Mouse (Mus musculus) splenic B cell, adult 2 months (primary cell): ENCODE measurements around the gene Rexo2.
"Not testable (repeated sequence)": the region's sequence is repeated elsewhere in the genome, so short reads cannot be mapped to it uniquely, and the experiment has no call there.

ENCODE experiments used
- DNase-seq: peaks from one replicate; pipeline ENCODE4 v3.0.0-alpha.2; 2011; ENCODE audit warnings: low read depth, low spot score
- H3K27me3 ChIP-seq: 2 replicates; pipeline ENCODE4 v1.6.1; 2012; ENCODE audit warnings: mild to moderate bottlenecking, low read length, moderate library complexity, mixed read lengths; ENCODE audit not compliant: control insufficient read depth, poor library complexity, insufficient read depth, severe bottlenecking
- H3K36me3 ChIP-seq: 2 replicates; pipeline ENCODE4 v1.6.1; 2012; ENCODE audit warnings: mild to moderate bottlenecking, low read length, moderate library complexity, mixed read lengths; ENCODE audit not compliant: control insufficient read depth, poor library complexity, insufficient read depth, severe bottlenecking

The Rexo2 gene

DNA sequence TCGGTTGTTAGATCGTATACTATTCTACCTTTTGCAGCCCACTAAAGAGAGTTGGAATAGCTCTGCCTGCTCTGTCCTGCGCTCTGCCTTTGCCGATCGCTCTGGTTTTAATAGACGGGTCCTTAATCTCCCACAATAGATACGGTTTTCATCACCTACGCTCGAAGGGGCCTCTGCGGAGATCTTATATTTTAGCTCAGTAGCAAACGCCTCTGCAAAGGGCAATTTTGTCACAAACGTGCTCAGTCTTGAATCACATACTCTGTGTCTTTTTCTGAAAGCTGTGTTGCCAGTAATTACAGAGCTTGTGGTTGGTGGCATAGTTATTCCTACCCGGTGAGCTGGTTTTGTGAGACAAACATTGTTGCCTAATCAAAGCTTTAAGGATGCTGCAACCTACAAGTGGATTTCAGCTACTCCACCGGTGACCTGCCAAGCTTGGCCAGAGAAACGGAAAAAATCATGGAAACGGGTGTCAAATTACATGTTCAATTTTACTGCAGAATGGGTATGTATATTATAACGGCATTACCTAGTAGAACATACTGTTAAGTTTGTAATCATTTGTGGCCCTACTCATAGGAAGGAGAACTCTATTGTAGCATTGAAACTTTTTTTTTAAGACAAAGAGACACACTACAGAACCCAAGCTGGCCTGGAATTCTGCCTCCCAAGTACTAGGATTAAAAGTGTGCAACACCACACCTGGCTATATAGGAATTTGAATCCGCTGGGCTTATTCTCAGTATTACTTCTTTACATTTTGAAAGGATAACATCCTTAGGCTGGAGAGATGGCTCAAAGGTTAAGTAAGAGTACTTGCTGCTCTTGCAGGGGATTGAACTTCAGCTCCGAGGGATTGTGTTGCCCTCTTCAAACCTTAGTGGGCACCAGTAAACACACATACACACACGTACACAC, 1.1 kb upstream of the Rexo2 start:
- H3K36me3 ChIP-seq = peaks cover 7% of the 10 kb centered on the region; the same call in 1 of the 2 replicates
- H3K27me3 ChIP-seq = no peaks in the 10 kb centered on the region
- DNase-seq = no peak

DNA sequence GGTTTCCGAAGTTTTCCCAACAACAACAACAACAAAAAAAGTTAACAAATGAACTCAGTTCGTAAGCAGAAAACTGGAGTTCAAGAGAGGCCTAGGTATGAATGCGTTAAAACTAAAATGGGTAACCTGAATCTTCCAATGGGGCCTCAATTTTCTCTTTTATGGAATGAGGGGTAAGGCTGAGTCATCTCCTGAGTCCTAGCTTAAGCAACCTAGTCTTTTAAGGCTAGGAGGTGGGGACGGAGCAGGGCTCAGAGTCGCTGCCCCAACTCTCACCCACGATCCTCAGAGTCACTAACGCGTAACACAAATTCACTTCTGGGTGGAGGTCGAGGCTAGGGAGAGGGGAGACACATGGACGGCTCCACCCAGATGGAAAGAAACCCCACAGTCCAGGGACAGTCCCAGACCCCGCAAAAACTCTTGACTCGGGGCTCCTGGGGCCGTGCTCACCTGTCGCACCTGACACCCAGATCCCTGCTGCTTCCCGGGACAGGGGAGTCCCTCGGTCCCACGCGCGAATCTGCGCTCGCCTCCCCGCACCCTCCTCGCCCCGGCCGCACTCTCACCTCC, 499 bp downstream of the Rexo2 start:
- H3K36me3 ChIP-seq = peaks cover 4% of the 10 kb centered on the region; the same call in 1 of the 2 replicates
- DNase-seq = no peak
- H3K27me3 ChIP-seq = no peaks in the 10 kb centered on the region

DNA sequence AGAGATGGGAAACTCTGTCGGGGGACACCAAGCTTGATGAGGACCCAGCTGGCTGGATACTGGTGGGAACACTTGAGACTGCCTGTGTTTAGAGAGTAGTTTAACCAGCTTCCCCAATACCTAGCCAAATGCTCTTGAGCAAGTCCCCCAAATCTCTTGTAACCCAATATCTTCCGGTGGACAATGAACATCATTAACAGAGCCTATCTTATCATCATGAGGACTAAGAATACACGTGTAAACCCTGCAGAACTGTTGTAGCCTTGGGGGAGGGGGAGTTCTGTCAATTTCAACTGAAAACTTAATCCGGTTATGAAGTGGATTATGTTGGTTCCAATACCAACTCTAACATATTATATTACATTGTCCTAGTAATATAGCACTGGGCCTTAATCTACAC, 1.6 kb downstream of the Rexo2 start:
- DNase-seq = no peak
- H3K27me3 ChIP-seq = no peaks in the 10 kb centered on the region
- H3K36me3 ChIP-seq = peaks cover 4% of the 10 kb centered on the region; the same call in 1 of the 2 replicates

DNA sequence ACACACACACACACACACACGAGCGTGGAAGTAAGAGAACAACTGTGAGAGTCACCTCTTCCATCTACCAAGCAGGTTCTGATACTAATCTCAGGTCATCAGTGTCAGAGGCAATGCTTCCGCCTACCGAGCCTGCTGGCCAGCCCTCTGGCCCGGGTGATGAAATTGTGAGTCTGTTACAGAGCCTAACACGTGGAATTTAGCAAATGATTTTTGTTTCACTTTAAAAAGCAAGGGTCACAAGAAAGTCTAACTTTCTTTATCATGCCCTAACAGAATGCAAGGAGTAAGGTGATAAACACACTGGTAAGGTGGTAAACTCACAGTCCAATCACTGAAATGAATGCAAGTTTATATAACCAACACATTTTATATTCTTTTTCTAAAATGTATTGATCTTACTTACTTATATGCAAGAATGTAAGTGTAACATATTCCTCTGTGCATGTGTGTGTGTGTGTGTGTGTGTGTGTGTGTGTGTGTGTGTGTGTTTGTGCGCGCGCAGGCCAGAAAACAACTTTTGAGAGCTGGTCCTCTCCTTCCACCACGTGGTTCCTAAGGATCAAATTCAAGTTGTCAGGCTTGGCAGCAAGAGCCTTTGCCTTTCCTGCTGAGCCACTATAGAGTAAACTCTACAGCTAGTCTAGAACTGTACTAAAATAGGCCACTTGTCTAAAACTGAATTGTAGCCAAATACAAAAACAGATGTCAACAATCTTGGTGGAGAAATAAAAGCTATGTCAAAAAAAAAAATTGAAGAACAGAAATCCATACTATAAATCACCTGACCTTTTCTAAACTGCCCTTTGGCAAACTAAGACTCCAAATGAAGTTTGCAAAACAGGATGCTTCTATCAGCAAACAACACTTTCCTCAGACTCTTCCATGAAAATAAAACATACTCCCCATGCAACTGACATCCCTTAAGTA, 3.9 kb downstream of the Rexo2 start:
- H3K36me3 ChIP-seq = peaks cover 4% of the 10 kb centered on the region; the same call in 1 of the 2 replicates
- no peak for DNase-seq
- no peaks in the 10 kb centered on the region for H3K27me3 ChIP-seq

DNA sequence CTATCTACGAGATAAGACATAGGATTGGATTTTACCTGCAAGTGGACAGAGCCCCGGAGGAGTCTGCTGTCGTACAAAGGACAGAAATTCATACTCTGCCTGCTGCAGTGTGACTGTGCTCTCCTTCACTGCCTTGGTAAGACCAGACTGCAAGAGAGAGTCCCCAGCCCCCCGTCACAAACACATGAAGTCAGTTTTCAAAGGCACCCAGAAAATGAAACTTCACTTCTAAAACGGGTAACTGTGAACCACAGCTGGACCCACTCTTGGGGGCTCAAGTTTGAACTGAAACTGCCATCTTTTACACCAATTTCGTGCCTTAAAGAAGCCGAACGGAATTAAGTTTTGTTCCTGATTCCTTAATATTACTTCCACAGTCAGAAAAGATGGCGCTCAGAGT, 6.1 kb downstream of the Rexo2 start:
- peaks cover 4% of the 10 kb centered on the region; the same call in 1 of the 2 replicates for H3K36me3 ChIP-seq

DNA sequence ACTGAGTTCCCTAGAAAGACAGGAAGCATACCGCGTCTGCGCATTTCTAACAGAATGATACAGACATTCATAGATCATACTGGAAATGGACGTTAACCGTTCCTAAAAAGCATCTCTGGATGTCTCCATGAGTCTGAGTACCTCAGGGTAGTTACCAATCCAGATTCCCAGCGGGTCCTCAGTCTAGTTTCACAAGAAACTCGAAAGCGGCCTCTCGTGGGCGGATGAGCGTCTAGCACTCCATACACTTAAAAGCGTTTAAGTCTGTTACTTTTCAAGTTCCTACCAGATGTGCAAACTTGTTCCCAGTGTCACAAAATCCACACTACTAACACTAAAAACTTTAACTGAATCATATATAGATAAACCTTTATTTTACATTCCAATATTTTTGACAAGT, 7.3 kb downstream of the Rexo2 start:
- DNase-seq = no peak
- Histone ChIP-seq H3K36me3 (peaks cover 4% of the 10 kb centered on the region; the same call in 1 of the 2 replicates), H3K27me3 (no peaks in the 10 kb centered on the region)

More for the DNA sequence above, 6.1 kb downstream of the Rexo2 start:
- DNase-seq = no peak
- no peaks in the 10 kb centered on the region for H3K27me3 ChIP-seq

DNA sequence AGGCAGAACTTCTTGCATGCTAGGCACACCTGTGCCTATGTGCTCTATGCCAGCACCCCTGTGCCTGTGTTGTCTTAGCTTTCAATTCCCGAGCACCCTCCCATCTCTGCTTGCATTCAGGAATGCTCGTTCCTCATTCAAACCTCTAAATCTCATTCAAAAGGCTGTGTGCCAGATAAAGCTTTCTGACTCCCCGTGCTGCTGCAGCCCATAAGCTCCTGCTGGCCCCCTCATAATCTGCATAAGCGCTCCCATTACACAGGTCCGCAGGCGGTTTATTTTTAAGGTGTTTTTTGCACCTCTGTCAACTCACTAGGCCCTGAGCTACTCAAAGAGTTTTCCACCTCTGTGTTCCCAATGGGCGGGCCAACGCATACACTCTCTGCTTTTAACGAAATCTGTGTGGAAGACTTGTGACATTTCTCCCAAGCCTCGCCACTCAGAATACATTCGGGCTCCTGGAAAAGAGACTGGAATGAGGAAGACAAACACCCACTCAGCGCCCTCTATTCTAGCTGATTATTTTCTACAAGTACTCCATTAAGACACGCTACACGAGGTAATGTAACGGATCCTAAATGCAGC, 7.9 kb downstream of the Rexo2 start:
- Histone ChIP-seq H3K27me3 (no peaks in the 10 kb centered on the region), H3K36me3 (peaks cover 4% of the 10 kb centered on the region; the same call in 1 of the 2 replicates)
- DNase-seq = no peak

DNA sequence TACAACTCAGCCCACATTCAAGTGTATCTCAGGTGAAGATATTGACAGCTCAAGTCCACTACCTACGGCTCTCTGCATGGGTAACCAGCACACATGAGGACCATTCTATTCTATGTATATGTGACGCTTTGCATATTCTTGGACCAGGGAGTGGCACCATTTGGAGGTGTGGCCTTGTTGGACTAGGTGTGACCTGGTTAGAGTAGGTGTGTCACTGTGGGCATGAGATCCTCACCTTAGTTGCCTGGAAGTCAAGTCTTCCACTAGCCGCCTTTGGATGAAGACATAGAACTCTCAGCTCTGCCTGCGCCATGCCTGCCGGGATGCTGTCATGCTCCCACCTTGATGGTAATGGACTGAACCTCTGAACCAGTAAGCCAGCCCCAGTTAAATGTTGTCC, 13.0 kb downstream of the Rexo2 start:
- DNase-seq, H3K27me3 ChIP-seq: not testable (repeated sequence)

DNA sequence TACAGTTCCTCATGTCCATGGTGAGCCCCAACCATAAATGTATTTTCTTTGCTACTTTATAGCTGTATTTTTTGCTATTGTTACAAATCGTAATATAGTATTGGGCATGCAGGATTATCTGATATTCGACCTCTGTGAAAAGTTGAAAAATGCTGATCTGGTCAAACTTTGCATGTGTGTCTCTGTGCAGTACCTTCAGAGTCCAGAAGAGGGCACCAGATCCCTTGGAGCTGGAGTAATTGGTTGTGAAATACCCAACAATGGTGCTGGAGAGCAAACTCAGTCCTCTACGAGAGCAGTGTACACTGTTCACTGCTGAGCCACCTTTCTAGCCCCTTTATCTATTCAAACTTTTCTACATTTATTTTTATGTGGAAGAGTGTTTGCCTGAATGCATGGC, 13.6 kb downstream of the Rexo2 start:
- H3K36me3 ChIP-seq = no peaks in the 10 kb centered on the region
- no peaks in the 10 kb centered on the region for H3K27me3 ChIP-seq
- peak; percentile 85 for DNase-seq

More for the DNA sequence above, 13.0 kb downstream of the Rexo2 start:
- not testable (repeated sequence) for H3K36me3 ChIP-seq

DNA sequence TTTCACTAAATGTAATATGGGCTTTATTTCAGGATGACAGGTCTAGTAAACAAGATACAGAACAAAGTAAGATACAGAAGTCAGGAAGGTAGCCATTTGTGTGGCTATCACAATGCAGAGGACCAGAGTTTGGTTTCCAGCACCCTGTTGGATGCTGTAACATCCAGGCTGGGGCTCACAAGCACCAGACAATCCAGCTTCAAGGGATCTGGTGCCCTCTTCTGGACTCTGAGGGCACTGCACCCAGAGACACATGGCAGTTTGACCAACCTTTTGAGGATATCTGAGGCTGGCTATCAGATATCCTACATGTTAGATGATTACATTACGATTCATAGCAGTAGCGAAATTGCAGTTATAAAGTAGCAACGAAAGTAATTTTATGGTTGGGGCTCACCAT, 14.8 kb downstream of the Rexo2 start:
- no peaks in the 10 kb centered on the region for H3K36me3 ChIP-seq
- peak; percentile 58 for DNase-seq
- no peaks in the 10 kb centered on the region for H3K27me3 ChIP-seq

DNA sequence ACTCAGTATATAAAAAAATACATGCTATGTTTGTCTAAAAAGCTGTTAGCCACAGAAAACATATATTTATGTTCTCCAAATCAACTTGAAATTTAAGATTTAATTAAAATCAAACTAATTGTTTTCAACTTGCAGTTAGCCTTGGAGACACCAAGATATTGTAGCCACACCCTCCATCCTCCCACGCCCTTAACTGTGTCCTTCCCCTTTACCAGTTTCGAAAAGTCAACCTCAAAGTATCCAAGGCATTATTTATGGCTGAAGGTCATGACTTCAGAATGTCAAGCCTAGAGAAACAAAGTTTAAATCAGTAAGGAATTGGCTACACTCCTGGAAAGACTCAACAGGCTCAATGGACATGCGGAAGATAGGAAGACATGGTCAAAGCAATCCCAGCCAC, 18.9 kb downstream of the Rexo2 start:
- H3K27me3 ChIP-seq = no peaks in the 10 kb centered on the region
- peak; percentile 57 for DNase-seq
- no peaks in the 10 kb centered on the region for H3K36me3 ChIP-seq

DNA sequence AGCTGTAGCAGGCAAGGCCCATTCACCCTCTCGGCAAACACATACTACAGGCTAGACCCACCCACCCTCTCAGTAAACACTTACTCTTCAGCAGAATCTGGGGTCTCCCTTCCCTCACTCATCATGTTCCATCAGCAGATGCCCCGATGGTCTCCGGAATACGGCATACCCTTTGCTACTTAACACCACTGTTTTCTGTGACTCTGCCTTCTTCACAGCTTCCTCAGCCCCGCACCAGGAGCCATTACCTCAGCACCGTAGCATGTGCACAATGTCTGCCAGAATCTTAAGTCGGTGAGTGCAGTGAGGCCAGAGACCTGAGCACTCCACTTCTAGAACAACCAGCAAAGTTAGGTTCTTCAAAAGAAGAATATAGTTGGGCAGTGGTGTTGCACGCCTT, 19.7 kb downstream of the Rexo2 start:
- Histone ChIP-seq H3K36me3 (no peaks in the 10 kb centered on the region), H3K27me3 (no peaks in the 10 kb centered on the region)
- no peak for DNase-seq

DNA sequence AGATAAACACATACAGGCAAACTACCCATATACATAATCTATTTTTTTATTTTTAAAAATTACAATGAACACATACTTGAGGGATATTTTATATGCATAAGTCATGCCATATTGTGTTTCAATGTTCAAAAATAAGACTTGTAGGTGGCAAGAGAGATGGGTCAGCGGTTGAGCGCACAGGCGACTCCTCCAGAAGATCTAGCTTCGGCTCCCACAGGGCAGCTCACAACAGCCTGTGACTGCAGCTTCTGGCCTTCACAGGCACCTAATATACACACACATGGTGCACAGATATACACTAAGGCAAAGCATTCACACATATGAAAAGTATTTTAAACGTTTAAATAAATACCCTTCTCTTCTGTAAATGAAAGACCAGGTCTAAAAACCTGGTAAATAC, 21.0 kb downstream of the Rexo2 start:
- DNase-seq = no peak
- Histone ChIP-seq H3K27me3 (no peaks in the 10 kb centered on the region), H3K36me3 (no peaks in the 10 kb centered on the region)

DNA sequence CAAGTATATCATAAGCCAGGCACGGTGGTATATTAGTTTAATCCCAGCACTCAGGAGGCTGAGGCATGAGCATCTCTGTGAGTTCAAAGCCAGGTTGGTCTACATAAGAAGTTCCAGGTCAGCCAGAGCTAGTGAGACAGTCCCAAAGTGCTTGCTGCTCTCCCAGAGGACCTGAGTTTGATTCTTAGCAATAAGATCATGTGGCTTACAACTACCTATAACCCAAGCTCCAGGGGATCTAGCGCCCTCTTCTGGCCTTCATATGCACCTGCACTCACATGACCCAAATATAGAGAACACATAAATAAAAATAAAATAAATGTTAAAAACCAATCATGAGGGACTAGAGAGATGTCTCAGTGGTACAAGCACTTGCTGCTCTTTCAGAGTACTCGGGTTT, 21.5 kb downstream of the Rexo2 start:
- Histone ChIP-seq H3K36me3 (no peaks in the 10 kb centered on the region), H3K27me3 (no peaks in the 10 kb centered on the region)
- DNase-seq = peak; percentile 51
